Mouse (Mus musculus) central nervous system, embryonic 11.5 days (tissue): Measurements from ENCODE around the gene Gm49337. TPM values are rescaled to one million over a fixed set of nuclear protein-coding genes. Genes with fewer than 3 reads are reported as not detected.

Experiments
- polyA plus RNA-seq: library from polyadenylated mRNA; depleted of rRNA; stranded (reverse); fragments of >200 nt; gene quantifications from 2 replicates; pipeline ENCODE4 v1.2.3, GENCODE M21; 2012; rRNA removed

Gene Gm49337
- not detected in 2 replicates for polyA plus RNA-seq

GRCm38 (mm10) chr4:116173072-116173471 is at the start of gene Gm49337, which contains the start of gene 1700042G07Rik:
Gene Gm49337 (plus strand): TSS chr4:116173384.
Gene 1700042G07Rik (plus strand): TSS chr4:116173372.

GRCm38 (mm10) chr4:116123602-116124519 is 49.3 kb upstream of the Gm49337 start, which contains the start of the genes Rad54l and Pomgnt1:
Gene Rad54l (minus strand): TSS chr4:116123690.
Gene Pomgnt1 (plus strand): TSS chr4:116123840.

GRCm38 (mm10) chr4:116151238-116151637 is 21.9 kb upstream of the Gm49337 start, which contains the start of gene Lurap1:
Gene Lurap1 (minus strand): TSS chr4:116151338.

GRCm38 (mm10) chr4:116167404-116167803 is 5.8 kb upstream of the Gm49337 start, which contains the start of gene Tspan1:
Gene Tspan1 (minus strand): TSS chr4:116167601.

GRCm38 (mm10) chr4:116221140-116221851 is 48.1 kb downstream of the Gm49337 start, which contains the start of gene Pik3r3:
Gene Pik3r3 (plus strand): TSS chr4:116221618.

Other genes starting within 250 kb of the Gm49337 start
- gene Dmbx1, start 233.5 kb upstream of the Gm49337 start, polyA plus RNA-seq, result 5.4 and 9.1 TPM in 2 replicates
- gene Faah, start 155.5 kb upstream of the Gm49337 start, polyA plus RNA-seq, result 2.7 TPM in 2 replicates
- gene Nsun4, start 119.5 kb upstream of the Gm49337 start, polyA plus RNA-seq, result 9.7 and 13.1 TPM in 2 replicates
- 542 and 729 TPM in 2 replicates for gene Uqcrh, start 98.3 kb upstream of the Gm49337 start, polyA plus RNA-seq
- 26.9 and 41.3 TPM in 2 replicates for gene Lrrc41, start 98.1 kb upstream of the Gm49337 start, polyA plus RNA-seq
- gene Rad54l, start 49.7 kb upstream of the Gm49337 start, polyA plus RNA-seq, result 34.7 and 37.0 TPM in 2 replicates
- 42.6 and 61.4 TPM in 2 replicates for gene Pomgnt1, start 49.5 kb upstream of the Gm49337 start, polyA plus RNA-seq
- 0.97 and 1.1 TPM in 2 replicates for gene Lurap1, start 22.0 kb upstream of the Gm49337 start, polyA plus RNA-seq
- gene Tspan1, start 5.8 kb upstream of the Gm49337 start, polyA plus RNA-seq, result 0.05 TPM in 1 of 2 replicates, not detected in the other
- not detected in 2 replicates for gene 1700042G07Rik, start within 50 bp of the Gm49337 start, polyA plus RNA-seq
- gene Pik3r3, start 48.2 kb downstream of the Gm49337 start, polyA plus RNA-seq, result 65.3 and 79.7 TPM in 2 replicates